Mouse (Mus musculus): ENCODE measurements around the gene Pa2g4. TPM values are rescaled to one million over a fixed set of nuclear protein-coding genes. Genes with fewer than 3 reads are reported as not detected.
A peak's percentile ranks its signal among the peaks of the same experiment; 100 is the strongest.

Gene Pa2g4
- polyA plus RNA-seq, 1 experiment from 2014 or later = 163 TPM

DNA sequence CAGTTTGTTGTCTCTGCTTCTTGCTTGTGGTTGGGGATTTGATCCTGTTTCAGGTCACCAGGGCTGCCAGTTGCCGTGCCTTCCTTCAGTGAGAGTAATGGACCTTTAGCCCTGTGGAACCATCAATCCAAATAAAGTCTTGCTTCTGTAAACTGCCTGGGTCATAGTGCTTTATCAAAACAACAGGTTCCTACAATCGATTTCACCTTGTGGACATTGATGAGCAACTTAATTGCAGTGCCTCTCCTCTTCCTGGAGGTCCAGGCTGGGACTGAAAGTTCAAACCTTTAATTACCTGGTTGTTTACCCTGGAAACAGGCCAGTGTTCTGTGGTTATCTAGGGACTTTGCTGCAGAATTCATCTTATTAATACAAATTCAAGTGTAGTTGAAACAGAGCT is 32.7 kb upstream of the Pa2g4 start:
- H3K27me3 ChIP-seq (ENCODE audit: control insufficient read depth, insufficient read depth, low read length) = no peaks in the 10 kb centered on the region
- ATAC-seq (replicated peaks; ENCODE audit: insufficient number of reproducible peaks, low FRiP score, low TSS enrichment) = no peak
- H3K9me3 ChIP-seq (replicated peaks; ENCODE audit: control insufficient read depth, low read length) = no peaks in the 10 kb centered on the region
- no peaks in the 10 kb centered on the region for H3K4me1 ChIP-seq (ENCODE audit: control insufficient read depth, insufficient read depth, low read length)
- no peak overlapping the region for H3K4me2 ChIP-seq
- H3K4me3 ChIP-seq (ENCODE audit: low read depth, low read length) = no peak overlapping the region
- H3K36me3 ChIP-seq (ENCODE audit: control insufficient read depth, insufficient read depth, low read length) = no peaks in the 10 kb centered on the region
- H3K27ac ChIP-seq (ENCODE audit: low read depth, low read length) = no peak overlapping the region
- no peak overlapping the region for H3K9ac ChIP-seq (ENCODE audit: low read depth, low read length)
- 65% methylated on average over 2 of the region's 2 CpGs for WGBS (ENCODE audit: insufficient replicate concordance)

DNA sequence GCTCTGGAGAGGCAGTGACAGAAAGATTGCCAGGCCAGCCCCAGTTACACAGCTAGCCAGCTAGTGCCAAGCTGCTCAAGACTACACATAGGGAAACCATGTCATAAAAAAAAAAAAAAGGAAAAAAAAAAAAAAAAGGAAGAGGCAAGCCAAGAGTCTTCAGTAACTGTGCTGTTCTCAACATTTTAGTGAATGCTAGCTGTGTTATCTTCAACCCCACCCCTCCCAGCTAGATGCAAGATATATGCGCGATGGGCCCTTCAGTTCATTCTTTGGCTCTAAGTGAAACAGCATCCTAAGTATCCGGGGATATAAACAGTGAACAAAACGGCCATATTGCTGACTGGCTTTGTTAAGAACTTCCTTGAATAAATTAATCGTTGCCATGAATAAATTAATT is 27.0 kb upstream of the Pa2g4 start:
- Histone ChIP-seq H3K4me3 (ENCODE audit: low read depth, low read length) (no peak overlapping the region), H3K4me1 (ENCODE audit: control insufficient read depth, insufficient read depth, low read length) (0 out of 2 replicates have a peak, but pooled peaks cover 7% of the 10 kb centered on the region), H3K27me3 (ENCODE audit: control insufficient read depth, insufficient read depth, low read length) (peaks cover 16% of the 10 kb centered on the region), H3K27ac (ENCODE audit: low read depth, low read length) (no peak overlapping the region), H3K9me3 (replicated peaks; ENCODE audit: control insufficient read depth, low read length) (no peaks in the 10 kb centered on the region), H3K4me2 (no peak overlapping the region), H3K36me3 (ENCODE audit: control insufficient read depth, insufficient read depth, low read length) (no peaks in the 10 kb centered on the region), H3K9ac (ENCODE audit: low read depth, low read length) (no peak overlapping the region)
- no peak for ATAC-seq (replicated peaks; ENCODE audit: insufficient number of reproducible peaks, low FRiP score, low TSS enrichment)
- WGBS (ENCODE audit: insufficient replicate concordance) = 67% methylated on average over 5 of the region's 5 CpGs

DNA sequence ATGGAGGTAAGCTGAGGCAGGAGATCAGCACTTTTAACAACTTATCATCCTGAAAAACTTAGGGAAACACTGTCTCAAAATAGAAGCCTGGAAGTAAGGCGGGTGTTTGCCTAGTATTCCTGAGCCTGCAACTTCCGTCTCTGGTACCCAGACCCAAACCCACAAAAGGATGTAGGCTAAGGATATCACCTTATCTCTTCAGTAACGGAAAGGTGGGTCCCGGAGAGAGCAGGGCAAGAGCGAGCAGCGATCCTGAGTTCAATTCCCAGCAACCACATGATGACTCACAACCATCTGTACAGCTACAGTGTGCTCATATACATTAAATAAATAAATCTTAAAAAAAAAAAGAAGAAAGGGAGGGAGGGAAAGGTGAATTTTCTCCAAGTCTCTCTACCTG is 25.6 kb upstream of the Pa2g4 start:
- Histone ChIP-seq H3K4me3 (ENCODE audit: low read depth, low read length) (no peak overlapping the region), H3K4me1 (ENCODE audit: control insufficient read depth, insufficient read depth, low read length) (0 out of 2 replicates have a peak, but pooled peaks cover 7% of the 10 kb centered on the region), H3K4me2 (no peak overlapping the region), H3K27ac (ENCODE audit: low read depth, low read length) (no peak overlapping the region), H3K9me3 (replicated peaks; ENCODE audit: control insufficient read depth, low read length) (no peaks in the 10 kb centered on the region), H3K36me3 (ENCODE audit: control insufficient read depth, insufficient read depth, low read length) (no peaks in the 10 kb centered on the region), H3K9ac (ENCODE audit: low read depth, low read length) (no peak overlapping the region), H3K27me3 (ENCODE audit: control insufficient read depth, insufficient read depth, low read length) (peaks cover 22% of the 10 kb centered on the region)
- no peak for ATAC-seq (replicated peaks; ENCODE audit: insufficient number of reproducible peaks, low FRiP score, low TSS enrichment)
- 58% methylated on average over 6 of the region's 6 CpGs for WGBS (ENCODE audit: insufficient replicate concordance)

DNA sequence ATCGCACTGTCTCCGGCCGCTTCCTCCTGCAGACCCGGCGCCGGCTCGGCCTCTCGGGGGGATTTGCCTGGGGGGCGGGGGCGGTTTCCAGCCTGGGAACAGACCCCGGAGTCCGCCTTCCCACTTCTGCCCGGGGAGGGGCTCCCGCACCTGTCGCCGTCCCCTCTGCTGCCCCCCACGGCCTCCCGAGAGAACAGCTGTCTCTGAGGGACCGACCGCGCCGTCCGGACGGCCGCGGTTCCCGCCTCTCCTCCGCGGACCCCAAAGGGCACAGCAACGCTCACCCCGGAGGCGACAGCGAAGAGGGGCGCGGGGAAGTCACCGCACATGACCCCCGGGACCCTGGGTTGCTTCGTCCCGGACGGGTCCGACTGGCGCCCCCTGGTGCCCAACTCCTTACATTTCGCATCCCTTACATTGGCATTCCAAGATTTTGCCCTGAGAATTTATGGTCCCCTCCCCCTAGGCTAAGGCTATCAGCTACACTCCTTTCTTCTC is 24.5 kb upstream of the Pa2g4 start:
- Histone ChIP-seq H3K9ac (ENCODE audit: low read depth, low read length) (peak overlapping the region; percentile 62), H3K4me1 (ENCODE audit: control insufficient read depth, insufficient read depth, low read length) (0 out of 2 replicates have a peak, but pooled peaks cover 7% of the 10 kb centered on the region), H3K27me3 (ENCODE audit: control insufficient read depth, insufficient read depth, low read length) (peaks cover 28% of the 10 kb centered on the region), H3K4me2 (peak overlapping the region; percentile 98), H3K27ac (ENCODE audit: low read depth, low read length) (no peak overlapping the region), H3K36me3 (ENCODE audit: control insufficient read depth, insufficient read depth, low read length) (no peaks in the 10 kb centered on the region), H3K9me3 (replicated peaks; ENCODE audit: control insufficient read depth, low read length) (no peaks in the 10 kb centered on the region), H3K4me3 (ENCODE audit: low read depth, low read length) (peak overlapping the region; percentile 60)
- peak; percentile 44 for ATAC-seq (replicated peaks; ENCODE audit: insufficient number of reproducible peaks, low FRiP score, low TSS enrichment)
- WGBS (ENCODE audit: insufficient replicate concordance) = under 1% methylated on average over 43 of the region's 43 CpGs

DNA sequence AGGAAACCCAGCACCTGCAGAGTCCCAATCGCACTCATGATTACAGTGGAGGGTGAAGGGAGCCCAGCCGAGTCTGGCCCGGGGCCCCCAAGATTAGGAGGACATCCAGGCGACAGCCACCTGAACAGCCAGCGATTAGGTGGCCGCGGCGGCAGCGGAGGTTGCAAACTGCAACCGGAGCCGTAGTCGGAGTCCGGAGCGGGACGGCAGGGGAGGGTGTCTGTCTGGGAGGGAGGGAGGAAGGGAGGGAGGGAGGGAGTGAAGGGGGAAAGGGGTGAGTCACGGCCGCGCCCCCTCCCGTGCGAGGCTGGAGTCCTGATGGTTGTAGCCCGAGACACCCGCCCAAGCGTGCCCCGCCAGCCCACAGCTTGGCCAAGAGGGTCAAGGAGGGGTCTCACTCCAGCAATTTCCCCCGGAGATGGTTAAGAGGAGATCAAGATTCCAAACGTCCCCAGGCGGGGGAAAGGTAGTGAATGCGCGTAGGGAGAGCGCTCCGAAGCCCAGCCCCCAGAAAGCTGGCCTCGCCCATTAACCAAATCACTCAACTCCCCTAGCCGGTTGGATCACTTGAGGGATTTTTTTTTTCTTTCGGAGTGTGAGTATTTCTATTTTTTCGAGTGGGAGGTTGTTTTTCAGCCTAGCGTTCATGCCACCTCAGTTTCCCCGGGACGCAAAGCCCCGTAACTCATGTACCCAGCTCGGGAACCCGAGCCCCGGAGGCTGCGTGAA is 23.8 kb upstream of the Pa2g4 start, which contains the start of gene Erbb3:
TSS of gene Erbb3 (minus strand) at position 189 of the 729 bp plus-strand sequence.
- Histone ChIP-seq H3K4me2 (peak within 1 kb of the TSS; percentile 98), H3K36me3 (ENCODE audit: control insufficient read depth, insufficient read depth, low read length) (no peaks in the 10 kb centered on the region), H3K9me3 (replicated peaks; ENCODE audit: control insufficient read depth, low read length) (no peaks in the 10 kb centered on the region), H3K4me3 (ENCODE audit: low read depth, low read length) (peak within 1 kb of the TSS; percentile 60), H3K4me1 (ENCODE audit: control insufficient read depth, insufficient read depth, low read length) (0 out of 2 replicates have a peak, but pooled peaks cover 7% of the 10 kb centered on the region), H3K9ac (ENCODE audit: low read depth, low read length) (peak within 1 kb of the TSS; percentile 62), H3K27me3 (ENCODE audit: control insufficient read depth, insufficient read depth, low read length) (peaks cover 29% of the 10 kb centered on the region), H3K27ac (ENCODE audit: low read depth, low read length) (peak within 1 kb of the TSS; percentile 22; the same call in 1 of the 2 replicates)
- under 1% methylated on average over 42 of the region's 43 CpGs for WGBS (ENCODE audit: insufficient replicate concordance)
- peak; percentile 37 for ATAC-seq (replicated peaks; ENCODE audit: insufficient number of reproducible peaks, low FRiP score, low TSS enrichment)

DNA sequence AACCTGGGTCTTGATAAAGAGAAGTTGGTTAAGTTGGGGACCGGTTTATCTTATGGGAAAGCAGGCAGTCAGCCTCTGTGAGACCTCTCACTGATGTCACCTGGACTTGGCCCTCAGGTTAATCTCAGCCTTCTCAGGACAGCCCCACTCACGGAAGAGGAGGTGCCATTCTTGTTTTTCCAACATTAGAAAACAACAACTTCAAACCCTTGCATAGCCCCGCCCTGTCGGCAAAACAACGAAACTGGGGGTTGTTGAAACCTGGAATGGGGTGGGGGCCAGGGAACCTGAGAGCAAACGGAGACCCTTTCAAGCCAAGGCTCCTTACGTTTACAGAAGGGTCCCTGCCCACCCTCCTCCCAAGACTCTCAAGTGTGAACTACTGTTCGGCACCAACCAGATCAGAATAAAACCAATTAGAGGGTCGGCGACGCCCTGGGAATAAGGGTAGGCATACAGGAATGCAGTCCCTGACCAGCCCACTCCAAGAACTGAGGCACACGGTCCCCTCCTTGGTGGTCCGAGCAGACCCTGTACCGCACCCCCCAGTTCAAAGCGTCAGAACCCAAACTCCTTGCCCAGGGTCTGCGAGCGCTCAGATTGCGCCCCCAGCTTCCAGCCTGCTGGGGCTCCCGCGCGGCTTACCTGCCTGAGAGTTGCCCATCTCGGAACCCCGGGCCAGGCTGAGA is 23.1 kb upstream of the Pa2g4 start:
- WGBS (ENCODE audit: insufficient replicate concordance) = 2% methylated on average over 23 of the region's 23 CpGs
- Histone ChIP-seq H3K4me1 (ENCODE audit: control insufficient read depth, insufficient read depth, low read length) (peaks cover 10% of the 10 kb centered on the region), H3K27ac (ENCODE audit: low read depth, low read length) (peak overlapping the region; percentile 22; the same call in 1 of the 2 replicates), H3K27me3 (ENCODE audit: control insufficient read depth, insufficient read depth, low read length) (peaks cover 30% of the 10 kb centered on the region), H3K9me3 (replicated peaks; ENCODE audit: control insufficient read depth, low read length) (no peaks in the 10 kb centered on the region), H3K4me3 (ENCODE audit: low read depth, low read length) (peak overlapping the region; percentile 60), H3K36me3 (ENCODE audit: control insufficient read depth, insufficient read depth, low read length) (no peaks in the 10 kb centered on the region), H3K4me2 (peak overlapping the region; percentile 98), H3K9ac (ENCODE audit: low read depth, low read length) (peak overlapping the region; percentile 62; the same call in 1 of the 2 replicates)
- no peak for ATAC-seq (replicated peaks; ENCODE audit: insufficient number of reproducible peaks, low FRiP score, low TSS enrichment)

DNA sequence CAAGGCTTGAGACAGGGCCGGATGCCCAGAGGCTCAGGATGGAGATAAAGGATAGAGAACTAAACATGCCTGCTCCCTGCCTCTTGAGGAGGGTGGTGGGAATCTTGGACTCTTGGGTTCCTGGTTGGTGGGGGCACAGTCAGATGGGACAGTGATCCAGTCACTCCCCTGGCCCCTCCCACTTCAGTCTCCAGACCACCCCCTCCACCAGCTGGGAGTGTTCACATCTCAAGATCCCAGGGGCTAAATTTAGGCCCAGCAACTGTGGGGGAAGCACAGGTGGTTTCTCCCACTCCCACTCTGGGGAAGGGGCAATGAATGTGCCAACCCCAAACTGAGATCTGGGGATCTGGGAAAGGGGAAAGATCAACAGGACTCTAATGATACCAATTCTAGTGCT is 22.3 kb upstream of the Pa2g4 start:
- peaks cover 30% of the 10 kb centered on the region for H3K27me3 ChIP-seq (ENCODE audit: control insufficient read depth, insufficient read depth, low read length)
- 0 out of 2 replicates have a peak overlapping the region, but pooled peaks have one; percentile 12 for H3K9ac ChIP-seq (ENCODE audit: low read depth, low read length)
- H3K4me2 ChIP-seq = peak overlapping the region; percentile 98
- ATAC-seq (replicated peaks; ENCODE audit: insufficient number of reproducible peaks, low FRiP score, low TSS enrichment) = no peak
- WGBS (ENCODE audit: insufficient replicate concordance) = 20% methylated on average over 1 of the region's 1 CpGs
- peak overlapping the region; percentile 58; the same call in 1 of the 2 replicates for H3K27ac ChIP-seq (ENCODE audit: low read depth, low read length)
- peak overlapping the region; percentile 1; the same call in 1 of the 2 replicates for H3K4me3 ChIP-seq (ENCODE audit: low read depth, low read length)
- no peaks in the 10 kb centered on the region for H3K9me3 ChIP-seq (replicated peaks; ENCODE audit: control insufficient read depth, low read length)
- peaks cover 17% of the 10 kb centered on the region for H3K4me1 ChIP-seq (ENCODE audit: control insufficient read depth, insufficient read depth, low read length)
- no peaks in the 10 kb centered on the region for H3K36me3 ChIP-seq (ENCODE audit: control insufficient read depth, insufficient read depth, low read length)

DNA sequence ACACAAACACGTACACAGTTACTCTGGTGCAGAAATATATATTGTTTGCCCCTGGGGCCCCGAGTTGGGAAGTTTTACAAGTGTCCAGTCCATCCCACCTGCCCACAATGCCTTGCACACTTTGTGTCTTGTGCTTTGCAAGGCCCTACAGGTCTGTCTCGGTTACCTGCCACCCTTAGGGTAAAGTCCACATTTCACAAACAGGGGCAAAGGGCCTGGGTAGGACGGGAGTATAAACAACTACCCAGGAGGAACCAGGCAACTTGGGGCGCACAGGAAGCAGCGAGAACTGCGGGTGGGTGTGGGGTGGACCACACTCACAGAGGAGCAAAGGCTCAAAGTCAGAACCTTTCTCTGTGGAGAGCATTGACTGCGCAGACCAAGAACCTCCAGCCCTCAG is 21.9 kb upstream of the Pa2g4 start:
- Histone ChIP-seq H3K27ac (ENCODE audit: low read depth, low read length) (peak overlapping the region; percentile 58), H3K36me3 (ENCODE audit: control insufficient read depth, insufficient read depth, low read length) (no peaks in the 10 kb centered on the region), H3K4me3 (ENCODE audit: low read depth, low read length) (no peak overlapping the region), H3K9me3 (replicated peaks; ENCODE audit: control insufficient read depth, low read length) (no peaks in the 10 kb centered on the region), H3K4me2 (peak overlapping the region; percentile 41), H3K4me1 (ENCODE audit: control insufficient read depth, insufficient read depth, low read length) (peaks cover 17% of the 10 kb centered on the region), H3K9ac (ENCODE audit: low read depth, low read length) (0 out of 2 replicates have a peak overlapping the region, but pooled peaks have one; percentile 12), H3K27me3 (ENCODE audit: control insufficient read depth, insufficient read depth, low read length) (peaks cover 30% of the 10 kb centered on the region)
- ATAC-seq (replicated peaks; ENCODE audit: insufficient number of reproducible peaks, low FRiP score, low TSS enrichment) = no peak
- 51% methylated on average over 8 of the region's 8 CpGs for WGBS (ENCODE audit: insufficient replicate concordance)

Data from heart, embryonic 11.5 days (tissue).